Mouse (Mus musculus): ENCODE data around the gene Rhobtb1. TPM values are rescaled to one million over a fixed set of nuclear protein-coding genes. Genes with fewer than 3 reads are reported as not detected.

Rhobtb1 gene
- polyA plus RNA-seq, 1 experiment from 2014 or later = 18.3 TPM

DNA sequence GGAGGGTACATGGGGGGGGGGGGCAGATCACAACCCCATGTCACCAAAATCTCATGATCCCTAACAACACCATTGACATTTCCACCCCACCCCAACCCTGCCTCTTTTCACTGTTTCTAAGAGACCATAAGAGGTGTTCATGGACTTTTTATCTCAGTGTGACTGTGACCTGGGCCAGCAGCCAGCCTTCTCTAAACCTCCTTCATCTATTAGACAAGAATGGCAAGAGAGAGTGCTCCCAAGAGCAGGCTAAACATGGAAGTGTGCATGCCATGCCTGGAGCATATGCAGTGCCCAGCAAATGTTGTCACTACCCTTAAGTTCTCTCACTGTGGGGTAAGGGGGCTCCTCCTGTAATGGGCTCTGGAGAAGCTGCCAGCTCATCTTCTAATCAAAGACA is 123.5 kb downstream of the Rhobtb1 start:
- ATAC-seq (ENCODE audit: low FRiP score) (no peak), DNase-seq (ENCODE audit: low spot score) (no peak)
- Histone ChIP-seq H3K27ac (ENCODE audit: low read depth, low read length) (no peak overlapping the region), H3K9me3 (ENCODE audit: control insufficient read depth, low read length) (no peaks in the 10 kb centered on the region), H3K4me2 (replicated peaks; ENCODE audit: low read depth, low read length) (no peak overlapping the region), H3K9ac (ENCODE audit: low read depth, low read length) (no peak overlapping the region), H3K4me1 (replicated peaks; ENCODE audit: control insufficient read depth, insufficient read depth, low read length) (no peaks in the 10 kb centered on the region), H3K4me3 (ENCODE audit: low read depth, low read length) (no peak overlapping the region), H3K36me3 (ENCODE audit: control insufficient read depth, insufficient read depth, low read length) (peaks cover 4% of the 10 kb centered on the region), H3K27me3 (ENCODE audit: control insufficient read depth, insufficient read depth, low read length) (no peaks in the 10 kb centered on the region)

DNA sequence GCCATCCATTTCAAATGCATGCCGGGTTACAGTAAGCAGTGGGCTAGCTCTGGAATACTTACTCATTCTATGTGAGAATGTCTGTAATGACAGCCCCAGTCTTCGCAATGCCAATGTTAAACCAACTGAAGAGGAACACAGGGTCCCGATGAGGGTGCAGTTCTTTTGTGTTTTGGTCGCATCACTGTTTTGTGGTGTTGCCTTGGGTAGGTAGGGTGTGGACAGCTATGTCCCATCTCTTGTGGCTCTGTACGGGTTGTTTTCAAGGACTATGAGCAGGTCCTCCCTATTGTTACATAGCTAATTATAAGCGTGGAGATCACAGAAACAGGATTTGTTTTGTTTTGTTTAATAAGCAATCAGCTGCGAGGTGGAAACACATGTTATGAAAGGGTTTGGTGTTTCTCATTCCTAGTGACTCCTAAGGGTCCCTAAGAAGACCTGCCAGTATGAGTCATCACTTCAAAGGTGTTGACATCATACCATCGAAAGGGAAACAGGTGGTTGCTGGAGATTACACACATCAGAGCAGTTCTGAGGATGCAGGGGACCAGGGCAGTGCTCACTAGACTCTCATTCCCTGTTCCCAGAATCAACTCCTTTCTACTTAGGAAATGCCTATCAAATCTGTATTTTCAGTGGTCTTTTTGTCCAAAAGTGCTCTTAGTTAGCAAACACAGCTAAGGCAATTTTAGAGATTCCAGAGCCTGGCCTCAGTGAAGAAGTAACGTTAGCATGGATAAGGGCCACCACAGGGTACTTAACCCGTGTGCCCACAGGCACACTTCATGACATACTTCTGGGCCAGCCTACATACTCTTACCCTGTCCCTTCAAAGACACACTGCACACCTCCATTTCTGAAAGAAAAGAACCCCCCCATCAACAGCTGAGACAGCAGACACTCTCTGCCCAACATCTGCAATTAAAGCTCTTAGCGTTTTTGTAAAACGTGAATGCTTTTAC is 124.9 kb downstream of the Rhobtb1 start:
- Histone ChIP-seq H3K9ac (ENCODE audit: low read depth, low read length) (no peak overlapping the region), H3K4me1 (replicated peaks; ENCODE audit: control insufficient read depth, insufficient read depth, low read length) (no peaks in the 10 kb centered on the region), H3K27ac (ENCODE audit: low read depth, low read length) (no peak overlapping the region), H3K27me3 (ENCODE audit: control insufficient read depth, insufficient read depth, low read length) (no peaks in the 10 kb centered on the region), H3K4me3 (ENCODE audit: low read depth, low read length) (no peak overlapping the region), H3K4me2 (replicated peaks; ENCODE audit: low read depth, low read length) (no peak overlapping the region), H3K9me3 (ENCODE audit: control insufficient read depth, low read length) (no peaks in the 10 kb centered on the region), H3K36me3 (ENCODE audit: control insufficient read depth, insufficient read depth, low read length) (no peaks in the 10 kb centered on the region)
- no peak for ATAC-seq (ENCODE audit: low FRiP score)
- DNase-seq (ENCODE audit: low spot score) = no peak
- 93% methylated on average over 12 of the region's 12 CpGs for WGBS

DNA sequence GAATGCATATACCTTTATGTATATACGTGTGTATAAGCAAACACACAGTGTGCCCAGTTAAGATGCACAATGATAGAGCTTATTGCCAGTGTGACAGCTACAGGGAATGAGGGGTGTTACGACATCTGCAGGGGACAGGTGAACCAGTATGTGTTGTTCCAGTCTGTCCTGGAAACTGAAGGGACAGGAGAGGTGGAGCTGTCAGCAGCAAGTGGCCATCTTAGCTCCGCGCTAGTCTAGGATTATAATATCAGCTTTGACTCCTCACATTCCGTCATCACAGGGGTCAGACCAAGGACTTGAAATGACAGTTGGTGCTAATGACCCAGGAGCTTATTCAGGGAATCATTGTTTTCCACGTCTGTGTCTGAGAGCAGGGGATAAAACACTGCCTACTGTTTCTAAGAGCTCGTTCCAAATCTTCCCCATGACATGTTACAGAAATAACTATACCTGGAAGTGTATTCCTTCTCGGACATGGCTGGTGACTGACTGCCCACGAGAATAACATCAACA is 125.7 kb downstream of the Rhobtb1 start:
- no peaks in the 10 kb centered on the region for H3K4me1 ChIP-seq (replicated peaks; ENCODE audit: control insufficient read depth, insufficient read depth, low read length)
- DNase-seq (ENCODE audit: low spot score) (no peak), ATAC-seq (ENCODE audit: low FRiP score) (no peak)
- no peak overlapping the region for H3K9ac ChIP-seq (ENCODE audit: low read depth, low read length)
- H3K27me3 ChIP-seq (ENCODE audit: control insufficient read depth, insufficient read depth, low read length) = no peaks in the 10 kb centered on the region
- no peaks in the 10 kb centered on the region for H3K9me3 ChIP-seq (ENCODE audit: control insufficient read depth, low read length)
- no peak overlapping the region for H3K4me2 ChIP-seq (replicated peaks; ENCODE audit: low read depth, low read length)
- H3K4me3 ChIP-seq (ENCODE audit: low read depth, low read length) = no peak overlapping the region
- no peaks in the 10 kb centered on the region for H3K36me3 ChIP-seq (ENCODE audit: control insufficient read depth, insufficient read depth, low read length)
- WGBS = 83% methylated on average over 9 of the region's 9 CpGs
- no peak overlapping the region for H3K27ac ChIP-seq (ENCODE audit: low read depth, low read length)

DNA sequence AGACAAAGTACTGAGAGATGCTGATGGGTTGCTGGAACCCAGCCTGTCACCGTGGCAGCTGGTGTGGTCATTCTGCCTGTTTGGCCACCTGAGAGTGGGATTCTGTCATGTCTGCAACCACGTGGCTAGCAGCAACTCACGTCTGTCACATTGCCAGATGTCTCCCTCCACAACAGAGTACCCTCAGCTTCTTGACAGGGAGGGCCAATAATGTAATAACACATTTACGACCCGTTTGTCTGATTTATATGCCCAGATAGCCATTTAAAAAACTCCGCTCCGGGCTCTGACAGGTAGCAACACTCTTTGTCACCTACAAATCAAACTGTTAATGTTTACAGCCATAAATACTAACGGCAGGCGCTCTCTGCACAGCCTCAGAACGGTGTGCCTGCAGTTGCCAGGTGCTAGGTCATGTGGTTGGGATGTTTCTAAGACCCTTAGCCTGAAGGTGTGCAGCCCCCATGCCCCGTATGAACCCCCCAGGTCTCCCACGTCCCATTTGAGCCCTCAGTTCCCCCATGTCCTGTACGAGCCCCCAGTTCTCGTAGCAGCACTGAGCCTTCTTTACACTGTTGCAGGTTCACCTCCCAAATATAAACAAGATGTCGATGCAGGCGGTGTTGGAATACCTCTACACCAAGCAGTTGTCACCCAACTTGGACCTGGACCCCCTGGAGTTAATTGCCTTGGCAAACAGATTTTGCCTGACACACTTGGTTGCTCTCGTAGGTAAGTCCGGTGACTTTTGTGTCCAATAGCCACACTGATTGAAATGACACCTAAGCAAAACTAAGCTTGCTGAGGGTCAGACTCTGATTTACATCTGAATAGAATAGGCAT is 127.8 kb downstream of the Rhobtb1 start:
- Histone ChIP-seq H3K4me2 (replicated peaks; ENCODE audit: low read depth, low read length) (no peak overlapping the region), H3K4me1 (replicated peaks; ENCODE audit: control insufficient read depth, insufficient read depth, low read length) (no peaks in the 10 kb centered on the region), H3K27me3 (ENCODE audit: control insufficient read depth, insufficient read depth, low read length) (no peaks in the 10 kb centered on the region), H3K27ac (ENCODE audit: low read depth, low read length) (no peak overlapping the region), H3K4me3 (ENCODE audit: low read depth, low read length) (no peak overlapping the region), H3K9ac (ENCODE audit: low read depth, low read length) (no peak overlapping the region), H3K36me3 (ENCODE audit: control insufficient read depth, insufficient read depth, low read length) (no peaks in the 10 kb centered on the region), H3K9me3 (ENCODE audit: control insufficient read depth, low read length) (no peaks in the 10 kb centered on the region)
- ATAC-seq (ENCODE audit: low FRiP score) (no peak), DNase-seq (ENCODE audit: low spot score) (no peak)
- 86% methylated on average over 18 of the region's 18 CpGs for WGBS

DNA sequence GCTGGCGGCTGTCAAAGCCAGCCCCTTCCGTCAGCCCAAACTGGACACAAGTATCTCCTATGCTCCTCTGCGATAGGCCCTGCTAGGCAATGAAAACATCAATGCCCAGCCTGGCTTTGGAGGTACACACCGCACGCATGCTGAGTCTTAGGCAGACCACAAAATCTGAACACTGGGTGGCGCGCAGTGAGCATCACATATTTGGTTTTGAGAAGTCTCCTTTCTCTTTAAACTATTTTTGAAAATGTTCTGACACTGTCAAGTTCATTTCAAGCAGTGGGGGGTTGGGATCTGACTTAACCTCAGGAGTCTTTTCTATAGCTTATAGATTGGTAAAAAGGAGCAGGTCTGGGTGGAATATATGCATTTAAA is 128.4 kb downstream of the Rhobtb1 start:
- H3K36me3 ChIP-seq (ENCODE audit: control insufficient read depth, insufficient read depth, low read length) = no peaks in the 10 kb centered on the region
- 73% methylated on average over 7 of the region's 7 CpGs for WGBS
- DNase-seq (ENCODE audit: low spot score) (no peak), ATAC-seq (ENCODE audit: low FRiP score) (no peak)
- H3K27ac ChIP-seq (ENCODE audit: low read depth, low read length) = no peak overlapping the region
- H3K4me3 ChIP-seq (ENCODE audit: low read depth, low read length) = no peak overlapping the region
- no peaks in the 10 kb centered on the region for H3K9me3 ChIP-seq (ENCODE audit: control insufficient read depth, low read length)
- no peaks in the 10 kb centered on the region for H3K4me1 ChIP-seq (replicated peaks; ENCODE audit: control insufficient read depth, insufficient read depth, low read length)
- H3K4me2 ChIP-seq (replicated peaks; ENCODE audit: low read depth, low read length) = no peak overlapping the region
- H3K27me3 ChIP-seq (ENCODE audit: control insufficient read depth, insufficient read depth, low read length) = no peaks in the 10 kb centered on the region
- no peak overlapping the region for H3K9ac ChIP-seq (ENCODE audit: low read depth, low read length)

DNA sequence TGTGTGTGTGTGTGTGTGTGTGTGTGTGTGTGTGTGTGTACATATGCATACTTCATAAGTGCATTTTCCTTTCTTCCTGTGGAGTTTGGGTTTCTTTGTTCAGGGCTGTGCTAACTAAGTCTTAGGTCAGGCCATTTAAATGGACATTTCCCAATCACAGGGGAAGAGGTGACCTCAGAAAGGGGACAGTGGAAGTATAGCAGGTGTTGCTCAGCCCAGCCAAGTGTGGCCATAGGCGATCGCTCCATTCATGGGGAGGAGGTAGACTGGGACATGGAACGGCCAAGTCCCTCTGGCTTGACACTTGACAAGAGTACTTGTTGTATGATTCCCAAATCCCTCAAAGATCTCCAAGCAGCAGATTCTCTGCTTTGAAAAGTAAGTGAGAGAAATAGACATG is 135.7 kb downstream of the Rhobtb1 start:
- WGBS = 88% methylated on average over 3 of the region's 3 CpGs
- H3K9ac ChIP-seq (ENCODE audit: low read depth, low read length) = no peak overlapping the region
- no peak overlapping the region for H3K27ac ChIP-seq (ENCODE audit: low read depth, low read length)
- H3K4me2 ChIP-seq (replicated peaks; ENCODE audit: low read depth, low read length) = no peak overlapping the region
- H3K36me3 ChIP-seq (ENCODE audit: control insufficient read depth, insufficient read depth, low read length) = no peaks in the 10 kb centered on the region
- H3K9me3 ChIP-seq (ENCODE audit: control insufficient read depth, low read length) = no peaks in the 10 kb centered on the region
- H3K4me1 ChIP-seq (replicated peaks; ENCODE audit: control insufficient read depth, insufficient read depth, low read length) = no peaks in the 10 kb centered on the region
- DNase-seq (ENCODE audit: low spot score) (no peak), ATAC-seq (ENCODE audit: low FRiP score) (no peak)
- H3K4me3 ChIP-seq (ENCODE audit: low read depth, low read length) = no peak overlapping the region
- no peaks in the 10 kb centered on the region for H3K27me3 ChIP-seq (ENCODE audit: control insufficient read depth, insufficient read depth, low read length)

DNA sequence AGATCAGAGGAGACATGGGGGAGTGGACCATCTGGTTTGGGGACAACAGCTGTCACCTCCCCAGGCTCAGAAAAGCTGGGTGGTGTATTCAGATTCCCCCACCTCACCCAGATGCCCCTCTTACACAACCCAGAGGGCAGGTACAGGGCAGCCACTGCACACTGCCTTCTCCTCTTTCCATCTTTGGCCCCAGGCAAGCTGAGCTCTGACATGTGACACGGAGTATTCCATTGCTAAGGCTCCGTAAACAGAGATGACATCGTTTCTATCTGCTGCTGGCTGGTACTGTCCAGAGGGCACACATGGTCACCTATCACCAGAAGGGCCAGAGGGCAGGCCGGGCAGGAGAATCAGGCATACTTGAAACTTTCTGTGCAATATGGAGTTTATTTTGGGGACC is 136.9 kb downstream of the Rhobtb1 start:
- no peaks in the 10 kb centered on the region for H3K4me1 ChIP-seq (replicated peaks; ENCODE audit: control insufficient read depth, insufficient read depth, low read length)
- H3K4me2 ChIP-seq (replicated peaks; ENCODE audit: low read depth, low read length) = no peak overlapping the region
- H3K36me3 ChIP-seq (ENCODE audit: control insufficient read depth, insufficient read depth, low read length) = no peaks in the 10 kb centered on the region
- ATAC-seq (ENCODE audit: low FRiP score) = no peak
- no peak overlapping the region for H3K4me3 ChIP-seq (ENCODE audit: low read depth, low read length)
- DNase-seq (ENCODE audit: low spot score) = no peak
- WGBS = 88% methylated on average over 4 of the region's 4 CpGs
- H3K27ac ChIP-seq (ENCODE audit: low read depth, low read length) = no peak overlapping the region
- no peaks in the 10 kb centered on the region for H3K27me3 ChIP-seq (ENCODE audit: control insufficient read depth, insufficient read depth, low read length)
- H3K9me3 ChIP-seq (ENCODE audit: control insufficient read depth, low read length) = no peaks in the 10 kb centered on the region
- H3K9ac ChIP-seq (ENCODE audit: low read depth, low read length) = no peak overlapping the region

DNA sequence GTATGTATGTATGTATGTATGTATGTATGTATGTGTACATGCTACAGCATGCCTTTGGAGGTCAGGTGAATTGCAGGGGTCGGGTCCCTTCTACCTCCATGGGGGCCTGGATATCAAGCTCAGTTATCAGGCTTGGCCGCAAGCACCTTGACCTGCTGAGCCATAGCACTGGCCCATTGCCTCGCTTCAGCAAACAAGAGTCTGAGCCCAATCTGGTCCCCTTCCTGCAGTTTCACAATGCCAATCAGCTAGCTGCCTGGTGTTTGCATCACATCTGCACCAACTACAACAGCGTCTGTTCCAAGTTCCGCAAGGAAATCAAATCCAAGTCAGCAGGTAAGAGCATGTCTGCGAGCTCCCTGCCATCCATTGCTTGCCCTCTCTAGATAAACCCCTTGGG is 137.5 kb downstream of the Rhobtb1 start:
- no peaks in the 10 kb centered on the region for H3K4me1 ChIP-seq (replicated peaks; ENCODE audit: control insufficient read depth, insufficient read depth, low read length)
- no peaks in the 10 kb centered on the region for H3K36me3 ChIP-seq (ENCODE audit: control insufficient read depth, insufficient read depth, low read length)
- DNase-seq (ENCODE audit: low spot score) (no peak), ATAC-seq (ENCODE audit: low FRiP score) (no peak)
- H3K4me3 ChIP-seq (ENCODE audit: low read depth, low read length) = no peak overlapping the region
- no peaks in the 10 kb centered on the region for H3K27me3 ChIP-seq (ENCODE audit: control insufficient read depth, insufficient read depth, low read length)
- H3K9me3 ChIP-seq (ENCODE audit: control insufficient read depth, low read length) = no peaks in the 10 kb centered on the region
- no peak overlapping the region for H3K27ac ChIP-seq (ENCODE audit: low read depth, low read length)
- no peak overlapping the region for H3K4me2 ChIP-seq (replicated peaks; ENCODE audit: low read depth, low read length)
- 93% methylated on average over 6 of the region's 6 CpGs for WGBS
- no peak overlapping the region for H3K9ac ChIP-seq (ENCODE audit: low read depth, low read length)

Data from hindbrain, embryonic 11.5 days (tissue).